Mouse (Mus musculus) liver, embryonic 11.5 days (tissue): ENCODE measurements around the gene Zcchc14. TPM values are rescaled to one million over a fixed set of nuclear protein-coding genes. Genes with fewer than 3 reads are reported as not detected.

Experiments
- ATAC-seq: fragments of 200-750 bp; cut with Nextera tagmentation; replicated peaks from 2 replicates; pipeline ENCODE4 v1.8.0; 2017; ENCODE audit warnings: moderate number of reproducible peaks, mild to moderate bottlenecking, moderate TSS enrichment, moderate library complexity; ENCODE audit not compliant: low FRiP score
- DNase-seq: peaks from one replicate; pipeline ENCODE4 v3.0.0-alpha.2; 2017; ENCODE audit warnings: low spot score
- H3K27ac ChIP-seq: fragments of 300-500 bp; sonication (generic); 2 replicates; pipeline ENCODE4 v1.5.1; 2014; ENCODE audit warnings: mild to moderate bottlenecking, low read depth, low read length, control low read depth
- H3K27me3 ChIP-seq: fragments of 300-500 bp; sonication (generic); replicated peaks from 2 replicates; pipeline ENCODE4 v1.6.1; 2014; ENCODE audit warnings: low read length, mixed read lengths; ENCODE audit not compliant: control insufficient read depth, insufficient read depth
- H3K36me3 ChIP-seq: fragments of 300-500 bp; sonication (generic); 2 replicates; pipeline ENCODE4 v1.6.1; 2014; ENCODE audit warnings: mild to moderate bottlenecking, low read length, moderate library complexity, mixed read lengths; ENCODE audit not compliant: control insufficient read depth, insufficient read depth
- H3K4me1 ChIP-seq: fragments of 300-500 bp; sonication (generic); replicated peaks from 2 replicates; pipeline ENCODE4 v1.6.1; 2014; ENCODE audit warnings: low read length, mixed read lengths; ENCODE audit not compliant: control insufficient read depth, insufficient read depth
- H3K4me2 ChIP-seq: fragments of 300-500 bp; sonication (generic); 2 replicates; pipeline ENCODE4 v1.6.1; 2014; ENCODE audit warnings: mild to moderate bottlenecking, control low read depth, moderate library complexity
- H3K4me3 ChIP-seq: fragments of 300-500 bp; sonication (generic); 2 replicates; pipeline ENCODE4 v1.5.1; 2014; ENCODE audit warnings: low read depth, low read length, control low read depth
- H3K9ac ChIP-seq: fragments of 300-500 bp; sonication (generic); 2 replicates; pipeline ENCODE4 v1.6.1; 2014; ENCODE audit warnings: low read depth, low read length, control low read depth
- H3K9me3 ChIP-seq: fragments of 300-500 bp; sonication (generic); 2 replicates; pipeline ENCODE4 v1.6.1; 2016; ENCODE audit warnings: low read length, inconsistent platforms, mixed read lengths; ENCODE audit not compliant: control insufficient read depth
- WGBS: fragments of 180-500 bp; shearing (Covaris S2); extraction: QIAGEN DNeasy Blood & Tissue Kit; methylation state at CpG from one replicate; pipeline ENCODE4 v1.1.7; 2014; 5-methylcytosine and 5-hydroxymethylcytosine counted together
- polyA plus RNA-seq: library from polyadenylated mRNA; unstranded; fragments of >200 nt; fragmentation: Nextera tagmentation; extraction: Ambion mirVana; gene quantifications from 2 replicates; pipeline ENCODE4 v1.2.1, GENCODE M21; 2014

Zcchc14 gene
- polyA plus RNA-seq = 6.2 and 7.3 TPM in 2 replicates

- H3K4me3 ChIP-seq = peak within 1 kb of the TSS; percentile 68
- H3K9me3 ChIP-seq = no peaks in the 10 kb centered on the region
- WGBS = under 1% methylated on average over 65 of the region's 67 CpGs
- H3K9ac ChIP-seq = peak within 1 kb of the TSS; percentile 70
- peak within 1 kb of the TSS; percentile 81 for H3K4me2 ChIP-seq
- peak; percentile 94 for ATAC-seq
- H3K36me3 ChIP-seq = no peaks in the 10 kb centered on the region
- peaks cover 22% of the 10 kb centered on the region for H3K4me1 ChIP-seq
- DNase-seq = peak; percentile 84
- H3K27ac ChIP-seq = peak within 1 kb of the TSS; percentile 63; the same call in 1 of the 2 replicates
- peaks cover 64% of the 10 kb centered on the region for H3K27me3 ChIP-seq
Observed at GRCm38 (mm10) chr8:121652774-121653323, at the start of gene Zcchc14. Gene Zcchc14, minus strand, starts transcription at chr8:121652901.

DNA sequence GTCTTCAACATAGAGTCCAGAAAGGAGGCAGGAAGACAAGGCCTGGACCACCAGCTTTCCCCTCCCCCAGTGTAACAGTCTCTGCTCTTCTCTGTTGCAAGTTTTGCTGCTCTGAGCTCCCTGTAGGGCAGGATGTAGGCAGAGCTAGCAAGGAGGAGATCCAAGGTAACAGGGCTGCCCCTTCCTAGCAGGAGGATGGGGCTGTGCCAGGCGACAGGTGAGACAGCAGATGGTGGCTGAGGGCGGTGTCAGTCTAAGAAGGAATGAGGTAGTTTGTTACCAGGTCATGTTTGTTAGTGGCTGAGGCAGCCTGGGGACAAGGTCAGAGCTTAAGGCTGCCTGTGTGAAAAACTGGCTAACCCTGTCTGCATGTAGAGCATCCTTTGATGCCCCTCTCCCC is 47.2 kb upstream of the Zcchc14 start:
- ATAC-seq = no peak
- whole genome bisulfite sequencing = 76% methylated on average over 2 of the region's 2 CpGs

DNA sequence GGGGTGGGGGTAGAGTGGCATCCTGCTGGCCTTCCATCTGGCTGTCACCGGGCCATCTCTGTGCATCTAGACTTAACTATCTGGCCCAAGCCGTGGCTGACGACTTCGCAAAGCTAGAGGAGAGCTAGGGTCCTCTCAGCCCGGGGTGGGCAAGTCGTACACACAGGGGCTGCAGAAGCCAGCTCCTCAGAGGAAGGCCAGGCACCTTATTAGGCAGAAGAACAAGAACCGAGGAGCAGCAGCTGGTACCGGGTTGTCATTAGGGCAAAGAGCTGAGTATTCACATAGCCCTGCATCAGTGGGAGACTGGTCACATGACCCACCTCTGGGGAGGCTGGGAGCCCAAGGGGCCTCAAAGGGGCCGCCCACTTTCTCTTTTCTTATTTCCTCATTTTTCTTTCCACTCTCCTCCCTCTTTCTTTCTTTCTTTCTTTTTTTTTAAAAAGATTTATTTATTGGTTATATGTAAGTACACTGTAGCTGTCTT is 46.0 kb upstream of the Zcchc14 start:
- WGBS = 11% methylated on average over 9 of the region's 9 CpGs
- no peak for ATAC-seq
- Histone ChIP-seq H3K9ac (no peak overlapping the region), H3K27me3 (0 out of 2 replicates have a peak, but pooled peaks cover 3% of the 10 kb centered on the region), H3K9me3 (no peaks in the 10 kb centered on the region), H3K4me2 (peak overlapping the region; percentile 45), H3K4me3 (no peak overlapping the region), H3K4me1 (peaks cover 5% of the 10 kb centered on the region; the same call in 1 of the 2 replicates), H3K36me3 (no peaks in the 10 kb centered on the region), H3K27ac (no peak overlapping the region; the same call in 1 of the 2 replicates)
- no peak for DNase-seq

More for the DNA sequence above, 47.2 kb upstream of the Zcchc14 start:
- H3K27me3 ChIP-seq = 0 out of 2 replicates have a peak, but pooled peaks cover 3% of the 10 kb centered on the region
- H3K9me3 ChIP-seq = no peaks in the 10 kb centered on the region
- H3K4me2 ChIP-seq = no peak overlapping the region
- no peak for DNase-seq
- no peaks in the 10 kb centered on the region for H3K36me3 ChIP-seq
- peaks cover 5% of the 10 kb centered on the region; the same call in 1 of the 2 replicates for H3K4me1 ChIP-seq
- H3K4me3 ChIP-seq = no peak overlapping the region
- H3K27ac ChIP-seq = no peak overlapping the region
- H3K9ac ChIP-seq = no peak overlapping the region

GRCm38 (mm10) chr8:121697735-121698614 is 45.3 kb upstream of the Zcchc14 start:
- Histone ChIP-seq H3K27ac (no peak overlapping the region; the same call in 1 of the 2 replicates), H3K4me2 (peak overlapping the region; percentile 45), H3K4me3 (peak overlapping the region; percentile 7; the same call in 1 of the 2 replicates), H3K27me3 (0 out of 2 replicates have a peak, but pooled peaks cover 3% of the 10 kb centered on the region), H3K36me3 (no peaks in the 10 kb centered on the region), H3K9ac (no peak overlapping the region), H3K9me3 (no peaks in the 10 kb centered on the region), H3K4me1 (peaks cover 5% of the 10 kb centered on the region; the same call in 1 of the 2 replicates)
- DNase-seq (no peak), ATAC-seq (no peak)
- 7% methylated on average over 17 of the region's 17 CpGs for WGBS

DNA sequence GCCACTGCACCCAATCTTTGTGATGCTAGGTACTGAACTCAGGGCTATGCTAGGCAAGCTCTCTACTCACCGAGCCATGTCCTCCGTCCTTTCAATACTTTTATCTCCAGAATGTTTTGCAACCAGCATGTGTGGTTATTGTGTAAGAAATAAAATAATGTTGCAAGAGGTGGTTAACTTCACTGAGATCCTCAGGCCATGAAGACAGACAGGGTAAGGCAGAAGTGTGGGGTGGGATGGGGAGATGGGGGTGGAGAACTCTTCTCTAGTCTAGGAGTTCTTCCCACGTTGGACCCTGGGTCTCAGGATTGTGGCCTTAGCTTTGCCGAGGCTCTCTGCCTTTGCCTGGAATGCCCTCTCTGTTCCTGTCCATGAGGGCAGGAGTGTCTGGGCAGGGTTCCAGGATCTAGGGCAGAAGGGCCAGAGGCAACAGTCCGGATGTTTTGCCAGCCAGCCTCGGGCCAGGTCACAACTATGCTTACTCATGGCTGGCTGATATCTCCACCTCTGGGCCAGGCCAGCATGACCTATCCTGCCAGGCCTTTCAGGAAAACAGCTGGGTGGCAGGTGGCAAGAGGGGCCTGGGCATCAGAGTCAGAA is 43.0 kb upstream of the Zcchc14 start:
- Histone ChIP-seq H3K4me2 (no peak overlapping the region), H3K4me3 (no peak overlapping the region), H3K9me3 (no peaks in the 10 kb centered on the region), H3K36me3 (no peaks in the 10 kb centered on the region), H3K4me1 (peaks cover 5% of the 10 kb centered on the region; the same call in 1 of the 2 replicates), H3K9ac (no peak overlapping the region), H3K27ac (no peak overlapping the region), H3K27me3 (0 out of 2 replicates have a peak, but pooled peaks cover 3% of the 10 kb centered on the region)
- DNase-seq (no peak), ATAC-seq (no peak)
- WGBS = 78% methylated on average over 6 of the region's 6 CpGs

DNA sequence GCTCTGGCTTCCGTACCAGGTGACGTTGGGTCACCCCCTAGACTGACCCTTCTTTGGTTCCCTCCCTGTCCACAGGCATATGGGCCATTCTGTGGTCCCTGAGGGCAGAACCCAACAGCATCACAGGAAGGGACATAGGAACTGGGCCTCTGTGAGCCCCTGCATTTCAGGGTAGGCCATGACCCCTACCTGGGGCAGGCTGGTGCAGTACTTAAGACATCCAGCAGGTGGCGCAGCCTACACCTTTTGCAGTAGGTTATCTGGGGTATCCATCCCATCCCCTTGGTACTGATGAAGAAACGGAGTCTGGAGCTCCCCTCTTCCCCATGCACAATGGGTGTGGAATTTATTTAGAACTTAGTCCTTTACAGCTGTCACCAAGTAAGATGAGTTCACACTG is 41.8 kb upstream of the Zcchc14 start:
- Histone ChIP-seq H3K36me3 (no peaks in the 10 kb centered on the region), H3K9ac (no peak overlapping the region), H3K27ac (no peak overlapping the region), H3K9me3 (no peaks in the 10 kb centered on the region), H3K4me1 (peaks cover 5% of the 10 kb centered on the region; the same call in 1 of the 2 replicates), H3K27me3 (0 out of 2 replicates have a peak, but pooled peaks cover 3% of the 10 kb centered on the region), H3K4me2 (no peak overlapping the region), H3K4me3 (no peak overlapping the region)
- no peak for DNase-seq
- 52% methylated on average over 4 of the region's 4 CpGs for WGBS
- ATAC-seq = no peak

GRCm38 (mm10) chr8:121688496-121688895 is 35.8 kb upstream of the Zcchc14 start:
- Histone ChIP-seq H3K4me3 (no peak overlapping the region), H3K9me3 (no peaks in the 10 kb centered on the region), H3K36me3 (no peaks in the 10 kb centered on the region), H3K27me3 (no peaks in the 10 kb centered on the region), H3K27ac (no peak overlapping the region), H3K4me1 (no peaks in the 10 kb centered on the region), H3K4me2 (no peak overlapping the region), H3K9ac (no peak overlapping the region)
- WGBS = 30% methylated on average over 5 of the region's 5 CpGs
- DNase-seq (no peak), ATAC-seq (no peak)

DNA sequence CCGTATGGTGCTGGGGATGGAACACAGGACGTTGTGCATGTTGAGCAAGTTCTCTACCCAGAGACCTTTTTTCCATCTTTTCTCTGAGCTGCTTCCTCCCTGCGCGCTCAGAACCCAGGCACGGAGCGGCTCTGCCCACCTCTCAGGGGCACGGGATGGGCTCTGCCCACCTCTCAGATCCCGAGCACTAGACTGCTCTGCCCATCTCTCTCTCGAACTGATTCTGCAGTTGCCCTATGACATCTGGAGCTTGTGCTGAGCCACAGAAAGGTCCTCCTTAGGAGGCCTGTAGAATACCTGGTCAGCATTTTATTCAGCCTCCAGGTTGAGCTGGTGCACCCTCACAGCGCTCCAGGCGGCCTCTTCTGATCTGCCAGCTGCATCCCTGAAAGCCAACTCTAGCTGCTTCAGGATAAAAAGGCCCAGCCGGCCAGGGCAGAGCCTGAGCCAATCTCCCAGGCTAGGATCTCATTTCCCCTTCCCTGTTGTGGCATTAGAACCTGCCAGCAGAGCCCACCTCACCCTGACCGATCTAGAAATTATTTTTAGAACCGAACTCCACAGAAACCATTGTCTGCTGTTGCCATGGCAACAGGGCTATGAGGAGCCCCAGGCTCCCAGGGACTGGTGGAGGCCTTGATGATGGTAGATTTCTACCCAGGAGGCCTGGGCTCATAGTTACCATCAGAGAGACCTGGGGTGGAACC is 34.9 kb upstream of the Zcchc14 start:
- no peak overlapping the region for H3K9ac ChIP-seq
- ATAC-seq = no peak
- DNase-seq = no peak

More for the DNA sequence above, 34.9 kb upstream of the Zcchc14 start:
- no peaks in the 10 kb centered on the region for H3K27me3 ChIP-seq
- WGBS = 60% methylated on average over 14 of the region's 14 CpGs
- H3K9me3 ChIP-seq = no peaks in the 10 kb centered on the region
- no peak overlapping the region for H3K4me3 ChIP-seq
- H3K4me2 ChIP-seq = no peak overlapping the region
- no peaks in the 10 kb centered on the region for H3K36me3 ChIP-seq
- no peaks in the 10 kb centered on the region for H3K4me1 ChIP-seq
- H3K27ac ChIP-seq = no peak overlapping the region
